Mouse (Mus musculus): Measurements from ENCODE around the gene Tnfaip8l1. TPM values are rescaled to one million over a fixed set of nuclear protein-coding genes. Genes with fewer than 3 reads are reported as not detected.

The Tnfaip8l1 gene
- polyA plus RNA-seq (2014; fragmentation: Illumina TruSeq; extraction: RNeasy Lipid Tissue Mini Kit (QIAGEN cat#74804); ENCODE audit: low read depth, low replicate concordance), result 0.49 TPM

GRCm38 (mm10) chr17:56162231-56162774 lies at the start of gene Tnfaip8l1:
TSS of gene Tnfaip8l1 (plus strand) at chr17:56162477.

GRCm38 (mm10) chr17:56117251-56117710 lies 45.0 kb upstream of the Tnfaip8l1 start, which contains the start of gene Plin5:
TSS of gene Plin5 (minus strand) at chr17:56117596.

GRCm38 (mm10) chr17:56121826-56122225 lies 40.5 kb upstream of the Tnfaip8l1 start, which contains the start of gene Lrg1:
TSS of gene Lrg1 (minus strand) at chr17:56122001.

DNA sequence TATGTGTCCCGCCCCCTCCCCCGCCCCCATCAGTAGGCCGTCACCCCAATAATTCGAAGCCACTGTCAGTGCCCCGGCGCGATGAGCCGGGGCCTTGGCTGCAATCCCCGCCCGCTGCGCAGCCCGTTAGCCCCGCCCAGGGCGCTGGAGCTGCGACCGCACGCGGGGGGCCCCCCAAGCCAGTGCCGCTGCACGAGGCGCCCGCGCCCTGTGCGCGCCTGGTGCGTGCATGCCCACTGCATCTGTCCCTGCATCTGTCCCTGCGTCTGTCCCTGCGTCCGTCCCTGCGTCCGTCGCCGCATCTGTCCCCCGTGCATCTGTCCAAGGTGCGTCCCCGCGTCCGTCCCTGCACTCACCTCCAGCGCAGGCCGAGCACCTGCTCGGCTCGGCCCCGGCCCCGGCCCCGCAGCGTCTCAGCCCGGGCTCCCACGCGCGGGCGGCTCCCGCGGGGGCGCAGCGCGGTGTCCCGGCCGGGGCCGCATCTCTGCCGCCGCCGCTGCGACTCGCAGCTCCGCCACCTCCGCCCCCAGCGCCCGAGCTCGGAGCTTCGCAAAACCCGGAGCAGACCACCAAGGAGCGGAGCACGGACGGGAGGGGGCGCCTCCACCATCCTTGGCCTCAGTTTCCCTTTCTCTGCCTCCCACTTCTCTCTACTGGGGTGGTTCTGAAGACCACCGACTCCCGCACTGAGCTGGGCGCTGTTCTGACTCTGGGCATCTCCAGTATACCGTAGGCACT lies 22.2 kb upstream of the Tnfaip8l1 start, which contains the start of gene Sema6b:
Gene Sema6b (minus strand): TSS at position 486 of the 738 bp plus-strand sequence.

GRCm38 (mm10) chr17:56183658-56184103 lies 21.4 kb downstream of the Tnfaip8l1 start, which contains the start of gene Mydgf:
TSS of gene Mydgf (minus strand) at chr17:56183920.

DNA sequence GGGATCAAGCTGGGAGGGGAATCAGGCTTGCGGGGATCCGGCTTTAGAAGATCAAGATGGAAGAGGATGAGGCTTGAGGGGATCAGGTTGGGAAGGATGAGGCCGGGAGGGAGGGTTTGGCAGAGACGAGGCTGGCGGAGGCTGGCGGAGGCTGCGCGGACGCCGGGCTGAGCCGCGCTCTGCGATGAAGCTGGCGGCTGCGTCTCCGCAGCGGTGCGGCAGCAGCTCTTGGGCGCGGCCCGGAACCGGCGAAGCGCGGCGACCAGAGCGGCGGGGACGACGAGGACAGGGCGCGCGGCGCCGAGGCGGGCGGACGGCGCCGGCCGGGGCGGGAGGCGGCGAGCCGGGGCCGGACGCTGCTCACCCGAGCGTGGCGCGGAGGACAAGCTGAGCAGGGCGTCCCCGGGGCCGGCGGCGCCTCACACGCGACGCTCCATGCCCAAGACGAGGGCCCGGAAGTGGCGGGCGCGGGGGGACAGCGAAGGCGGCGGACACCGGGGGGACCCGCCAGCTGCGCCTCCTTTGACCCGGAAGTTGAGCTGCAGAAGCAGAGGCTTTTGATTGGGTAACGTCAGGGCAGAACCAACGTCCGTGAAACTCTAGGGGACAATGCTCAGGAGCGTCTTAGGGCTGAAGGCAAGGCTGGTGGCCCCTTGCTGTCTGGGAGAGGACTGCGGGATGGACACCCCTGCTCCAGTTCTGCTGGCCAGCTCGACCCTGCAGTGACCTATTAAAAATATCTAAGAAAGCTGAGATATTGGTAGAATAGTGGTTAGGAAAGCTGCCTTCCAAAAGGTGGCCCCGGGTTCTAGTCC lies 56.3 kb downstream of the Tnfaip8l1 start, which contains the start of gene Dpp9:
Gene Dpp9 (minus strand): TSS at position 529 of the 815 bp plus-strand sequence.

Other genes with a start within 250 kb of the Tnfaip8l1 start
- gene Zfp119b, start 213.0 kb upstream of the Tnfaip8l1 start, polyA plus RNA-seq (2014; fragmentation: Illumina TruSeq; extraction: RNeasy Lipid Tissue Mini Kit (QIAGEN cat#74804); ENCODE audit: low read depth, low replicate concordance), result 22.8 TPM
- gene Ebi3, start 209.8 kb upstream of the Tnfaip8l1 start, polyA plus RNA-seq (2014; fragmentation: Illumina TruSeq; extraction: RNeasy Lipid Tissue Mini Kit (QIAGEN cat#74804); ENCODE audit: low read depth, low replicate concordance), result not detected
- gene Yju2, start 203.4 kb upstream of the Tnfaip8l1 start, polyA plus RNA-seq (2014; fragmentation: Illumina TruSeq; extraction: RNeasy Lipid Tissue Mini Kit (QIAGEN cat#74804); ENCODE audit: low read depth, low replicate concordance), result 0.57 TPM
- not detected for gene Shd, start 192.0 kb upstream of the Tnfaip8l1 start, polyA plus RNA-seq (2014; fragmentation: Illumina TruSeq; extraction: RNeasy Lipid Tissue Mini Kit (QIAGEN cat#74804); ENCODE audit: low read depth, low replicate concordance)
- not detected for gene Fsd1, start 176.0 kb upstream of the Tnfaip8l1 start, polyA plus RNA-seq (2014; fragmentation: Illumina TruSeq; extraction: RNeasy Lipid Tissue Mini Kit (QIAGEN cat#74804); ENCODE audit: low read depth, low replicate concordance)
- 1.2 TPM for gene Stap2, start 156.9 kb upstream of the Tnfaip8l1 start, polyA plus RNA-seq (2014; fragmentation: Illumina TruSeq; extraction: RNeasy Lipid Tissue Mini Kit (QIAGEN cat#74804); ENCODE audit: low read depth, low replicate concordance)
- 0.44 TPM for gene Mpnd, start 156.8 kb upstream of the Tnfaip8l1 start, polyA plus RNA-seq (2014; fragmentation: Illumina TruSeq; extraction: RNeasy Lipid Tissue Mini Kit (QIAGEN cat#74804); ENCODE audit: low read depth, low replicate concordance)
- 0.32 TPM for gene Sh3gl1, start 125.8 kb upstream of the Tnfaip8l1 start, polyA plus RNA-seq (2014; fragmentation: Illumina TruSeq; extraction: RNeasy Lipid Tissue Mini Kit (QIAGEN cat#74804); ENCODE audit: low read depth, low replicate concordance)
- 0.20 TPM for gene Chaf1a, start 122.0 kb upstream of the Tnfaip8l1 start, polyA plus RNA-seq (2014; fragmentation: Illumina TruSeq; extraction: RNeasy Lipid Tissue Mini Kit (QIAGEN cat#74804); ENCODE audit: low read depth, low replicate concordance)
- 14.1 TPM for gene Ubxn6, start 87.4 kb upstream of the Tnfaip8l1 start, polyA plus RNA-seq (2014; fragmentation: Illumina TruSeq; extraction: RNeasy Lipid Tissue Mini Kit (QIAGEN cat#74804); ENCODE audit: low read depth, low replicate concordance)
- gene Hdgfl2, start 82.8 kb upstream of the Tnfaip8l1 start, polyA plus RNA-seq (2014; fragmentation: Illumina TruSeq; extraction: RNeasy Lipid Tissue Mini Kit (QIAGEN cat#74804); ENCODE audit: low read depth, low replicate concordance), result 1.5 TPM
- 0.20 TPM for gene Plin4, start 52.7 kb upstream of the Tnfaip8l1 start, polyA plus RNA-seq (2014; fragmentation: Illumina TruSeq; extraction: RNeasy Lipid Tissue Mini Kit (QIAGEN cat#74804); ENCODE audit: low read depth, low replicate concordance)
- gene Plin5, start 44.9 kb upstream of the Tnfaip8l1 start, polyA plus RNA-seq (2014; fragmentation: Illumina TruSeq; extraction: RNeasy Lipid Tissue Mini Kit (QIAGEN cat#74804); ENCODE audit: low read depth, low replicate concordance), result 0.89 TPM
- gene Lrg1, start 40.5 kb upstream of the Tnfaip8l1 start, polyA plus RNA-seq (2014; fragmentation: Illumina TruSeq; extraction: RNeasy Lipid Tissue Mini Kit (QIAGEN cat#74804); ENCODE audit: low read depth, low replicate concordance), result not detected
- not detected for gene Sema6b, start 22.1 kb upstream of the Tnfaip8l1 start, polyA plus RNA-seq (2014; fragmentation: Illumina TruSeq; extraction: RNeasy Lipid Tissue Mini Kit (QIAGEN cat#74804); ENCODE audit: low read depth, low replicate concordance)
- 9.2 TPM for gene Mydgf, start 21.4 kb downstream of the Tnfaip8l1 start, polyA plus RNA-seq (2014; fragmentation: Illumina TruSeq; extraction: RNeasy Lipid Tissue Mini Kit (QIAGEN cat#74804); ENCODE audit: low read depth, low replicate concordance)
- gene Dpp9, start 56.4 kb downstream of the Tnfaip8l1 start, polyA plus RNA-seq (2014; fragmentation: Illumina TruSeq; extraction: RNeasy Lipid Tissue Mini Kit (QIAGEN cat#74804); ENCODE audit: low read depth, low replicate concordance), result 0.24 TPM
- 3.1 TPM for gene Fem1a, start 94.3 kb downstream of the Tnfaip8l1 start, polyA plus RNA-seq (2014; fragmentation: Illumina TruSeq; extraction: RNeasy Lipid Tissue Mini Kit (QIAGEN cat#74804); ENCODE audit: low read depth, low replicate concordance)
- gene Ticam1, start 114.3 kb downstream of the Tnfaip8l1 start, polyA plus RNA-seq (2014; fragmentation: Illumina TruSeq; extraction: RNeasy Lipid Tissue Mini Kit (QIAGEN cat#74804); ENCODE audit: low read depth, low replicate concordance), result 0.20 TPM
- 13.9 TPM for gene Plin3, start 130.4 kb downstream of the Tnfaip8l1 start, polyA plus RNA-seq (2014; fragmentation: Illumina TruSeq; extraction: RNeasy Lipid Tissue Mini Kit (QIAGEN cat#74804); ENCODE audit: low read depth, low replicate concordance)
- gene Arrdc5, start 137.8 kb downstream of the Tnfaip8l1 start, polyA plus RNA-seq (2014; fragmentation: Illumina TruSeq; extraction: RNeasy Lipid Tissue Mini Kit (QIAGEN cat#74804); ENCODE audit: low read depth, low replicate concordance), result not detected
- gene Uhrf1, start 140.8 kb downstream of the Tnfaip8l1 start, polyA plus RNA-seq (2014; fragmentation: Illumina TruSeq; extraction: RNeasy Lipid Tissue Mini Kit (QIAGEN cat#74804); ENCODE audit: low read depth, low replicate concordance), result 0.36 TPM
- gene Kdm4b, start 163.6 kb downstream of the Tnfaip8l1 start, polyA plus RNA-seq (2014; fragmentation: Illumina TruSeq; extraction: RNeasy Lipid Tissue Mini Kit (QIAGEN cat#74804); ENCODE audit: low read depth, low replicate concordance), result 1.1 TPM

All from kidney, adult 10 weeks (tissue).